In the genomic region with DNA sequence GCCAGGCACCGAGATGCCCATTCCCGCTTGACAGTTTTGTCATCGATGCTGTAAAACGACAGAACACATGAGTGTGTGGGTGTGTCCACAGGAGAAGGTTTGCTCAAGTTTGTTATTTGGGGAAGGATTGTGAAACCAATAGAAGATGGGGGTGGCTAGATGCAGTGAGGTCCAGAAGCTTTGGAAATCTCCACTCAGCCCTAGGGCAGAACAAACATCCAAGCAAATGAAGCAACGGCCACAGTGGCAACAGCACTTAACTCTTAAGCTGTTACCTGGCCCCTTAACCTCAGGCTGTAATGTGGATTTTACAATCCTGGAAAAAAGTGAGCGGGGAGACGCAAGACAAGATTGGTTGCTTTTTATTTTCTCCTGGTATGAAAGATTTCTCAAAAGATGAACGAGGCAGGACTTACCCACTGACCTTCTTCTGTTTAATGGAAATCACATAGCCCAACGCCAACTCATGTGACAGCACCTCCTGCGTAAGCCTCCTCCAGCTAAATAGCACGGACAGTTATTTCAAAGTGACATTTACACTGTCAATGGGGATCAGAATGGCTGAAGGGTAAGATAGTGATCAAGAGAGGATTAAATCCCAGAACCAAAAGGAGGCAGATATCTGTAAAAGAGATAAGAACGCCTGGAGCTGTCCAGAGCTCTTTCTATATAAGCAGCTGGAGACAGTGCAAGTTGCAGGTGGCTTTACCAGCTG, we compare ENCODE assay signal across 30 mouse cellular contexts.
DNase-seq lines count a peak whose midpoint lies in the region; ATAC-seq and TF ChIP-seq lines count a peak whose summit lies in the region.
"Had no signal": no experiment of that assay in that cellular context is flagged by ENCODE, and none has a peak within 500 bp of the region (broad histone marks: within the 10 kb centered on the region; RNA-seq: fewer than 3 reads in every experiment).

No protein-coding gene starts in this region.

- no peaks in the 10 kb centered on the region for H3K27me3 ChIP-seq in kidney, embryonic 14.5 days (ENCODE audit: control insufficient read depth, insufficient read depth, low read length)
- no peaks in the 10 kb centered on the region for H3K27me3 ChIP-seq in lung, postnatal 0 days (replicated peaks; ENCODE audit: insufficient read depth, low read length)
- no peaks in the 10 kb centered on the region for H3K27me3 ChIP-seq in midbrain, postnatal 0 days (ENCODE audit: insufficient read depth, low read length)
- H3K27me3 ChIP-seq: forebrain, embryonic 15.5 days; heart, embryonic 13.5 days; hindbrain, embryonic 15.5 days; liver, embryonic 15.5 days; neural tube, embryonic 15.5 days; Patski had no signal

- DNase-seq in kidney, adult 9 months = peak; percentile 20
- peak; percentile 8 for DNase-seq in retina, postnatal 1 day
- DNase-seq in retina, embryonic 14.5 days (ENCODE audit: low spot score) = no peak
- DNase-seq in lung, postnatal 0 days (ENCODE audit: low spot score) = peak; percentile 78
- peak; percentile 7 to 28 for DNase-seq in lung, postnatal 4 days
- DNase-seq in cerebellum, adult 8-10 months = no peak
- DNase-seq in midbrain, postnatal 0 days (ENCODE audit: low spot score) = no peak
- DNase-seq: adrenal gland, postnatal 14 days; cerebellum, adult 18-20 months; cerebellum, postnatal 25 days; heart, postnatal 10 days; kidney, adult 11 months; kidney, postnatal 10 days; layer of hippocampus, adult 9-11 months; midbrain, embryonic 14.5 days; right cerebral cortex, adult 18-20 months; spleen, adult 18-20 months; thymus, postnatal 14 days had no signal

- no peak overlapping the region for H3K27ac ChIP-seq in kidney, embryonic 14.5 days (ENCODE audit: low read depth, low read length)
- no peak overlapping the region for H3K27ac ChIP-seq in lung, postnatal 0 days (ENCODE audit: low read length)
- no peak overlapping the region for H3K27ac ChIP-seq in midbrain, postnatal 0 days (ENCODE audit: low read depth, low read length)
- H3K27ac ChIP-seq: forebrain, embryonic 15.5 days; heart, embryonic 13.5 days; hindbrain, embryonic 10.5 days; hindbrain, embryonic 15.5 days; left cerebral cortex, adult 2 months; limb, embryonic 13.5 days; liver, embryonic 15.5 days; neural tube, embryonic 15.5 days had no signal

- ATAC-seq in kidney, embryonic 14.5 days (ENCODE audit: low FRiP score, low TSS enrichment) = no peak
- ATAC-seq in lung, postnatal 0 days = peak; percentile 78
- ATAC-seq in midbrain, postnatal 0 days (ENCODE audit: low FRiP score) = no peak
- ATAC-seq: forebrain, embryonic 15.5 days; inflammation-experienced regulatory T-cells, adult 6 months; Patski had no signal

- H3K4me3 ChIP-seq in kidney, embryonic 14.5 days (ENCODE audit: low read length) = no peak overlapping the region
- H3K4me3 ChIP-seq in lung, postnatal 0 days (ENCODE audit: low read depth, low read length) = no peak overlapping the region
- no peak overlapping the region for H3K4me3 ChIP-seq in midbrain, postnatal 0 days (ENCODE audit: low read depth, low read length)
- H3K4me3 ChIP-seq: forebrain, embryonic 15.5 days; heart, embryonic 13.5 days; hindbrain, embryonic 10.5 days; hindbrain, embryonic 15.5 days; left cerebral cortex, adult 2 months; limb, embryonic 13.5 days; liver, embryonic 15.5 days; neural tube, embryonic 15.5 days had no signal

- no peak for TF ChIP-seq CTCF in lung, postnatal 0 days (IDR thresholded peaks at IDR 0.05)
- TF ChIP-seq CTCF in midbrain, postnatal 0 days (IDR thresholded peaks at IDR 0.05) = no peak

- H3K4me1 ChIP-seq in kidney, embryonic 14.5 days (ENCODE audit: control insufficient read depth, insufficient read depth, low read length) = peaks cover 3% of the 10 kb centered on the region; the same call in 1 of the 2 replicates
- H3K4me1 ChIP-seq in lung, postnatal 0 days (ENCODE audit: insufficient read depth, low read depth, low read length) = no peaks in the 10 kb centered on the region
- H3K4me1 ChIP-seq in midbrain, postnatal 0 days (ENCODE audit: insufficient read depth, low read length) = no peaks in the 10 kb centered on the region
- H3K4me1 ChIP-seq: hindbrain, embryonic 15.5 days; limb, embryonic 13.5 days; neural tube, embryonic 15.5 days had no signal

- WGBS in kidney, embryonic 14.5 days = 76% methylated on average over 12 of the region's 12 CpGs
- WGBS in lung, postnatal 0 days = 57% methylated on average over 12 of the region's 12 CpGs
- WGBS in midbrain, postnatal 0 days = 73% methylated on average over 12 of the region's 12 CpGs

- H3K9me3 ChIP-seq in kidney, embryonic 14.5 days (ENCODE audit: control insufficient read depth, low read length) = no peaks in the 10 kb centered on the region
- no peaks in the 10 kb centered on the region for H3K9me3 ChIP-seq in lung, postnatal 0 days (ENCODE audit: low read length)
- H3K9me3 ChIP-seq in midbrain, postnatal 0 days (ENCODE audit: low read length) = no peaks in the 10 kb centered on the region
- H3K9me3 ChIP-seq: forebrain, embryonic 15.5 days; G1E; heart, embryonic 13.5 days; hindbrain, embryonic 10.5 days; hindbrain, embryonic 15.5 days; limb, embryonic 13.5 days; liver, embryonic 15.5 days; neural tube, embryonic 15.5 days had no signal

- H3K36me3 ChIP-seq in kidney, embryonic 14.5 days (ENCODE audit: control insufficient read depth, insufficient read depth, low read length) = no peaks in the 10 kb centered on the region
- H3K36me3 ChIP-seq in lung, postnatal 0 days (ENCODE audit: insufficient read depth, low read length) = no peaks in the 10 kb centered on the region
- no peaks in the 10 kb centered on the region for H3K36me3 ChIP-seq in midbrain, postnatal 0 days (ENCODE audit: insufficient read depth, low read length)
- H3K36me3 ChIP-seq: forebrain, embryonic 15.5 days; G1E; heart, embryonic 13.5 days; hindbrain, embryonic 10.5 days; hindbrain, embryonic 15.5 days; limb, embryonic 13.5 days; liver, embryonic 15.5 days; neural tube, embryonic 15.5 days had no signal

- no peak overlapping the region for H3K4me2 ChIP-seq in kidney, embryonic 14.5 days (replicated peaks; ENCODE audit: low read depth, low read length)
- no peak overlapping the region for H3K4me2 ChIP-seq in lung, postnatal 0 days (replicated peaks; ENCODE audit: low read depth, low read length)
- H3K4me2 ChIP-seq in midbrain, postnatal 0 days (ENCODE audit: low read depth, low read length, poor library complexity, severe bottlenecking) = no peak overlapping the region
- H3K4me2 ChIP-seq: forebrain, embryonic 15.5 days; heart, embryonic 13.5 days; hindbrain, embryonic 15.5 days; limb, embryonic 13.5 days; liver, embryonic 15.5 days; neural tube, embryonic 15.5 days had no signal

- H3K9ac ChIP-seq in kidney, embryonic 14.5 days (ENCODE audit: low read depth, low read length) = no peak overlapping the region
- H3K9ac ChIP-seq in lung, postnatal 0 days (replicated peaks; ENCODE audit: low read depth) = no peak overlapping the region
- H3K9ac ChIP-seq in midbrain, postnatal 0 days (replicated peaks; ENCODE audit: low read length, poor library complexity, severe bottlenecking) = no peak overlapping the region
- H3K9ac ChIP-seq: forebrain, embryonic 15.5 days; heart, embryonic 13.5 days; hindbrain, embryonic 15.5 days; limb, embryonic 13.5 days; liver, embryonic 15.5 days; neural tube, embryonic 15.5 days had no signal

- TF ChIP-seq EP300 in lung, postnatal 0 days (IDR thresholded peaks at IDR 0.05) = peak; percentile 23; the same call in 1 of the 2 replicates

Comparison
In these comparisons a context has a peak if more than half of its experiments do, and no peak if none do; other contexts are left out.
1. DNase-seq: peak in kidney, adult 9 months (single experiment), retina, postnatal 1 day (single experiment), lung, postnatal 0 days (single experiment) and lung, postnatal 4 days (2 of 2); none in retina, embryonic 14.5 days (single experiment), cerebellum, adult 8-10 months (single experiment) and midbrain, postnatal 0 days (single experiment).